Mouse (Mus musculus): Measurements from ENCODE around the gene Gle1. TPM values are rescaled to one million over a fixed set of nuclear protein-coding genes. Genes with fewer than 3 reads are reported as not detected.

Gle1 gene
- polyA plus RNA-seq, 1 experiment from 2014 or later: 71.3 TPM

Small RNA genes within 50 kb of the gene (microRNA-seq; reads per million reads assigned to microRNA genes)
- 0.78 reads per million for gene Mir6997

Other genes with a start within 250 kb of the Gle1 start
- gene Gm13420, start 183.7 kb upstream of the Gle1 start, polyA plus RNA-seq (2014; fragmentation: Nextera tagmentation; extraction: Ambion mirVana): not detected in 2 replicates
- gene Gm13547, start 176.1 kb upstream of the Gle1 start, polyA plus RNA-seq (2014; fragmentation: Nextera tagmentation; extraction: Ambion mirVana): not detected in 2 replicates
- gene Coq4, start 147.9 kb upstream of the Gle1 start, polyA plus RNA-seq (2014; fragmentation: Nextera tagmentation; extraction: Ambion mirVana): 41.8 and 46.6 TPM in 2 replicates
- gene Trub2, start 146.9 kb upstream of the Gle1 start, polyA plus RNA-seq (2014; fragmentation: Nextera tagmentation; extraction: Ambion mirVana): 31.4 and 33.9 TPM in 2 replicates
- 20.5 and 20.8 TPM in 2 replicates for gene Slc27a4, start 132.8 kb upstream of the Gle1 start, polyA plus RNA-seq (2014; fragmentation: Nextera tagmentation; extraction: Ambion mirVana)
- 21.9 and 23.9 TPM in 2 replicates for gene Urm1, start 115.4 kb upstream of the Gle1 start, polyA plus RNA-seq (2014; fragmentation: Nextera tagmentation; extraction: Ambion mirVana)
- gene Cercam, start 66.3 kb upstream of the Gle1 start, polyA plus RNA-seq (2014; fragmentation: Nextera tagmentation; extraction: Ambion mirVana): 17.5 and 20.2 TPM in 2 replicates
- gene Odf2, start 46.2 kb upstream of the Gle1 start, polyA plus RNA-seq (2014; fragmentation: Nextera tagmentation; extraction: Ambion mirVana): 74.6 and 78.9 TPM in 2 replicates
- 194 and 196 TPM in 2 replicates for gene Sptan1, start 30.1 kb downstream of the Gle1 start, polyA plus RNA-seq (2014; fragmentation: Nextera tagmentation; extraction: Ambion mirVana)
- 29.3 and 30.6 TPM in 2 replicates for gene Wdr34, start 113.5 kb downstream of the Gle1 start, polyA plus RNA-seq (2014; fragmentation: Nextera tagmentation; extraction: Ambion mirVana)
- gene Set, start 122.0 kb downstream of the Gle1 start, polyA plus RNA-seq (2014; fragmentation: Nextera tagmentation; extraction: Ambion mirVana): 647 and 654 TPM in 2 replicates
- gene Pkn3, start 142.3 kb downstream of the Gle1 start, polyA plus RNA-seq (2014; fragmentation: Nextera tagmentation; extraction: Ambion mirVana): 6.7 and 7.0 TPM in 2 replicates
- 28.3 and 31.1 TPM in 2 replicates for gene Zdhhc12, start 158.2 kb downstream of the Gle1 start, polyA plus RNA-seq (2014; fragmentation: Nextera tagmentation; extraction: Ambion mirVana)
- 5.4 and 5.9 TPM in 2 replicates for gene Zer1, start 189.2 kb downstream of the Gle1 start, polyA plus RNA-seq (2014; fragmentation: Nextera tagmentation; extraction: Ambion mirVana)
- gene Tbc1d13, start 198.3 kb downstream of the Gle1 start, polyA plus RNA-seq (2014; fragmentation: Nextera tagmentation; extraction: Ambion mirVana): 12.4 and 15.3 TPM in 2 replicates
- gene Endog, start 236.1 kb downstream of the Gle1 start, polyA plus RNA-seq (2014; fragmentation: Nextera tagmentation; extraction: Ambion mirVana): 14.6 and 15.2 TPM in 2 replicates
- 70.8 and 75.2 TPM in 2 replicates for gene Spout1, start 243.0 kb downstream of the Gle1 start, polyA plus RNA-seq (2014; fragmentation: Nextera tagmentation; extraction: Ambion mirVana)

All from neural tube, embryonic 11.5 days (tissue).